10 mouse cellular contexts compared by ENCODE assay signal in genomic region chrX:52651472-52651948, GRCm38 (mm10). TPM values are rescaled to one million over a fixed set of nuclear protein-coding genes. Genes with fewer than 3 reads are reported as not detected.
A peak's percentile ranks its signal among the peaks of the same experiment; 100 is the strongest.
DNase-seq lines count a peak whose midpoint lies in the region; ATAC-seq lines count a peak whose summit lies in the region.
"Had no signal": no experiment of that assay in that cellular context is flagged by ENCODE, and none has a peak within 500 bp of the region (broad histone marks: within the 10 kb centered on the region; RNA-seq: fewer than 3 reads in every experiment).

No protein-coding gene starts in this region.

- H3K4me2 ChIP-seq in forebrain, embryonic 11.5 days (ENCODE audit: low read depth, low read length, severe bottlenecking), result peak overlapping the region; percentile 24; the same call in 1 of the 2 replicates
- no peak overlapping the region for H3K4me2 ChIP-seq in forebrain, embryonic 15.5 days (replicated peaks)

- no peak overlapping the region for H3K4me3 ChIP-seq in forebrain, embryonic 11.5 days (ENCODE audit: low read depth, low read length)
- no peak overlapping the region for H3K4me3 ChIP-seq in forebrain, embryonic 15.5 days

- H3K27ac ChIP-seq in forebrain, embryonic 11.5 days (ENCODE audit: low read depth, low read length), result 0 out of 2 replicates have a peak overlapping the region, but pooled peaks have one; percentile 12
- no peak overlapping the region for H3K27ac ChIP-seq in forebrain, embryonic 15.5 days (replicated peaks)
- H3K27ac ChIP-seq: macrophage had no signal

- ATAC-seq in forebrain, embryonic 11.5 days (replicated peaks; ENCODE audit: low FRiP score), result peak; percentile 61; the same call in 1 of the 2 replicates
- ATAC-seq in forebrain, embryonic 15.5 days (replicated peaks), result no peak
- 0 out of 4 replicates have a peak, but pooled peaks have one; percentile 36 to 46 for ATAC-seq in hematopoietic stem cell, adult 5-6 weeks (replicated peaks in 1 of 2; ENCODE audit: insufficient read depth in 1 of 2, low FRiP score in 2 of 2, low TSS enrichment in 1 of 2, low read depth in 1 of 2, poor library complexity in 2 of 2, severe bottlenecking in 2 of 2)
- no peak for ATAC-seq in monocyte, adult 5-6 weeks (replicated peaks; ENCODE audit: insufficient number of reproducible peaks, low FRiP score, low TSS enrichment, poor library complexity, severe bottlenecking)
- ATAC-seq in erythroid progenitor cell, adult 5-6 weeks (replicated peaks; ENCODE audit: low FRiP score, poor library complexity, severe bottlenecking), result no peak

- no peaks in the 10 kb centered on the region; the same call in 1 of the 2 replicates for H3K4me1 ChIP-seq in forebrain, embryonic 11.5 days (replicated peaks; ENCODE audit: control insufficient read depth, insufficient read depth, low read length)
- H3K4me1 ChIP-seq in forebrain, embryonic 15.5 days, result peaks cover 9% of the 10 kb centered on the region

- peak; percentile 56 for DNase-seq in forebrain, embryonic 11.5 days (ENCODE audit: low spot score)
- peak; percentile 73 for DNase-seq in ES-CJ7 (ENCODE audit: low read depth, low spot score)
- DNase-seq in mesoderm, embryonic 11.5 days (ENCODE audit: low read depth, low spot score), result peak; percentile 77
- DNase-seq in frontal cortex, postnatal 14 days (ENCODE audit: low spot score in 2 of 2), result no peak

- no peaks in the 10 kb centered on the region for H3K36me3 ChIP-seq in forebrain, embryonic 11.5 days (ENCODE audit: control insufficient read depth, insufficient read depth, low read length)
- no peaks in the 10 kb centered on the region for H3K36me3 ChIP-seq in forebrain, embryonic 15.5 days

- H3K9ac ChIP-seq in forebrain, embryonic 11.5 days (ENCODE audit: low read length), result peak overlapping the region; percentile 35
- no peak overlapping the region for H3K9ac ChIP-seq in forebrain, embryonic 15.5 days (replicated peaks)

- H3K27me3 ChIP-seq in forebrain, embryonic 11.5 days (ENCODE audit: control insufficient read depth, insufficient read depth, low read length), result no peaks in the 10 kb centered on the region; the same call in 1 of the 2 replicates
- H3K27me3 ChIP-seq in forebrain, embryonic 15.5 days, result no peaks in the 10 kb centered on the region

- no peaks in the 10 kb centered on the region for H3K9me3 ChIP-seq in forebrain, embryonic 11.5 days (ENCODE audit: control insufficient read depth, low read length)
- no peaks in the 10 kb centered on the region for H3K9me3 ChIP-seq in forebrain, embryonic 15.5 days

- 32% methylated on average over 8 of the region's 9 CpGs for WGBS in forebrain, embryonic 11.5 days
- 24% methylated on average over 9 of the region's 9 CpGs for WGBS in forebrain, embryonic 15.5 days

RNA-seq across cellular contexts. Expression of gene Gpc3, which starts 37.8 kb away (rescaled TPM):
- 177 and 187 TPM in 2 replicates for polyA plus RNA-seq in forebrain, embryonic 11.5 days (2014; fragmentation: Nextera tagmentation; extraction: Ambion mirVana)
- 32.7 and 33.6 TPM in 2 replicates for polyA plus RNA-seq in forebrain, embryonic 15.5 days (2015; fragmentation: Nextera tagmentation; extraction: Ambion mirVana)
- total RNA-seq in hematopoietic stem cell, adult 5-6 weeks (2017), result 1.5 and 1.8 TPM in 2 replicates
- total RNA-seq in monocyte, adult 5-6 weeks (2017), result not detected in 3 replicates
- total RNA-seq in erythroid progenitor cell, adult 5-6 weeks (2015; ENCODE audit: low replicate concordance), result not detected in 2 replicates
- total RNA-seq in erythroid progenitor cell, adult 5-6 weeks (2017; ENCODE audit: low replicate concordance), result not detected in 2 replicates
- polyA plus RNA-seq: C2C12, macrophage had no signal

Comparison
In these comparisons a context has a peak if more than half of its experiments do, and no peak if none do; other contexts are left out.
1. ATAC-seq: peak in forebrain, embryonic 11.5 days (single experiment) and hematopoietic stem cell, adult 5-6 weeks (2 of 2); none in forebrain, embryonic 15.5 days (single experiment), monocyte, adult 5-6 weeks (single experiment) and erythroid progenitor cell, adult 5-6 weeks (single experiment).
2. DNase-seq: peak in forebrain, embryonic 11.5 days (single experiment), ES-CJ7 (single experiment) and mesoderm, embryonic 11.5 days (single experiment); none in frontal cortex, postnatal 14 days (0 of 2).